Mouse (Mus musculus): Measurements from ENCODE around the gene Shank1. TPM values are rescaled to one million over a fixed set of nuclear protein-coding genes. Genes with fewer than 3 reads are reported as not detected.

The Shank1 gene
- polyA plus RNA-seq (2015; fragmentation: Nextera tagmentation; extraction: Ambion mirVana): 1.6 and 2.5 TPM in 2 replicates

GRCm38 (mm10) chr7:44309475-44310284 is at the start of gene Shank1:
Shank1 (plus strand) TSS chr7:44310253.
- H3K36me3 ChIP-seq: no peaks in the 10 kb centered on the region
- no peak for ATAC-seq (replicated peaks; ENCODE audit: low FRiP score)
- 26% methylated on average over 12 of the region's 22 CpGs for WGBS
- H3K9ac ChIP-seq: peak within 1 kb of the TSS; percentile 54
- H3K4me1 ChIP-seq: peaks cover 54% of the 10 kb centered on the region
- no peaks in the 10 kb centered on the region for H3K9me3 ChIP-seq (replicated peaks)
- H3K4me3 ChIP-seq (replicated peaks): peak within 1 kb of the TSS; percentile 49
- H3K4me2 ChIP-seq: peak within 1 kb of the TSS; percentile 95
- H3K27me3 ChIP-seq: peaks cover 44% of the 10 kb centered on the region
- peak within 1 kb of the TSS; percentile 51 for H3K27ac ChIP-seq

DNA sequence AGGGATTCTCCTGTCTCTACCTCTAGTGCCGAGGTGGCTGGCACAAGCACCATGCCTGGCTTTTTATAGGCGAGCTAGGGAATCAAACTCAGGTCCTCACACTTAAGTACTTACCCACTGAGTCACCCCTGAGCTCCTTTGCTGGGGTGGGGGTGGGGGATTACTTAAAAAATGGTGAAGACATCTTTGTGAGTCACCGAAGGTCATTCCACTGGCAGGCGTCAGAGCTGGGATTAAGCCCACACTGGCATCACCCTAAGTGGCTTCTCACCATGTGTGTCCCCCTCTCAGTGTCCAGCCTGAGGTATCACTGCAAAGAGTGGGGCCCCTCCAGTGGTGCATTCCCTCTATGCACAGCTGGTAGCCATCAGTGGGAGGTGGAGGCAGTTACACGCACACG is 49.6 kb upstream of the Shank1 start:
- H3K36me3 ChIP-seq: no peaks in the 10 kb centered on the region
- H3K27me3 ChIP-seq: peaks cover 21% of the 10 kb centered on the region
- no peak overlapping the region for H3K9ac ChIP-seq
- no peak for ATAC-seq (replicated peaks; ENCODE audit: low FRiP score)
- H3K4me1 ChIP-seq: peaks cover 6% of the 10 kb centered on the region
- no peak overlapping the region for H3K4me2 ChIP-seq
- no peaks in the 10 kb centered on the region for H3K9me3 ChIP-seq (replicated peaks)
- H3K4me3 ChIP-seq (replicated peaks): no peak overlapping the region
- WGBS: 75% methylated on average over 6 of the region's 6 CpGs
- H3K27ac ChIP-seq: no peak overlapping the region

GRCm38 (mm10) chr7:44261147-44261546 is 48.9 kb upstream of the Shank1 start, which contains the start of gene Gm15517:
Gm15517 (plus strand) TSS chr7:44261447.
- no peak within 1 kb of the TSS for H3K27ac ChIP-seq
- no peaks in the 10 kb centered on the region for H3K36me3 ChIP-seq
- peaks cover 6% of the 10 kb centered on the region for H3K4me1 ChIP-seq
- H3K4me3 ChIP-seq (replicated peaks): no peak within 1 kb of the TSS
- H3K4me2 ChIP-seq: no peak within 1 kb of the TSS
- peaks cover 24% of the 10 kb centered on the region for H3K27me3 ChIP-seq
- 54% methylated on average over 5 of the region's 5 CpGs for WGBS
- no peaks in the 10 kb centered on the region for H3K9me3 ChIP-seq (replicated peaks)
- no peak within 1 kb of the TSS for H3K9ac ChIP-seq
- no peak for ATAC-seq (replicated peaks; ENCODE audit: low FRiP score)

DNA sequence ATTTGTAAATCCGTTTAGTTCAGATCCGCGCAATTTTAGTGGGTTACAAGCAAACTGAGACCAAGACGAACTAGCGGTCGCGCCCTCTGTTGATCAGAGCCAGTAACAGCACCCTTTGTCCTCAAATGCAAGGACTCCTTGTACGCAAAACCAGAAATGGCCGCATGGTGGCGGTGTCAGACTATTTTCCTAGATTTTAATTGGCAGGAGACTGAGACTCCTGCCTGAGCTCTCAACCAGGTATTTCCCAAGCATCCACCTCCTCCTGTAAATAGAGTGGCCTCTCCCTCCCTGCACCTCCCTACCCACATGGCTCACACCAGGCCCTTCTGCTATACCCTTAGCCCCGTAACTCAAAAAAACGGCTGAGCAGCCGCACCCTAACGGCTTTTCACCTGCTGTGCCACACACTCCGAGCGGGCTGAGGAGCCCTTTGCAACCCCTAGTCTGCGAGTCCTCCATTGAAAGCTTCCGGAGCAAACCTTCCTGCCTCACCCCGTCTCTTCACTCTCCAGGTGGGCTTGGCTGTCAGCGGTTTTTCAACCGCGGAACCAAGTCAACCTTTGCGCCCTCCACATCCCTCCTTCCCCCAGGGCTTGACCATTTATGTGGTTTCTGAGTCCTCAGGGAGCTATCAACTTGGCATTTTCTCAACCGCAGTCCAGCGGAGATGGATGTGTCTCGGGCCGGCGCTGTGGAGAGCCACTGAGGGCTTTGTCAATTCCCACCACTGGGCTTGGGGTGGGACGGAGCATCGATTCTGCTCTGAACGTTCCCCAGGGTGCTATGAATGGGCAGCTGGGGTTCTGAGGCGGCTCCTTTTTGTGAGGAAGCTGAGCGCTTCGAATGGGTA is 47.0 kb upstream of the Shank1 start:
- peaks cover 6% of the 10 kb centered on the region for H3K4me1 ChIP-seq
- ATAC-seq (replicated peaks; ENCODE audit: low FRiP score): peak; percentile 63
- H3K9ac ChIP-seq: 0 out of 2 replicates have a peak overlapping the region, but pooled peaks have one; percentile 5
- peak overlapping the region; percentile 59 for H3K4me2 ChIP-seq
- peaks cover 32% of the 10 kb centered on the region for H3K27me3 ChIP-seq
- H3K36me3 ChIP-seq: no peaks in the 10 kb centered on the region
- H3K4me3 ChIP-seq (replicated peaks): peak overlapping the region; percentile 28
- H3K27ac ChIP-seq: no peak overlapping the region
- no peaks in the 10 kb centered on the region for H3K9me3 ChIP-seq (replicated peaks)
- WGBS: 3% methylated on average over 34 of the region's 34 CpGs

DNA sequence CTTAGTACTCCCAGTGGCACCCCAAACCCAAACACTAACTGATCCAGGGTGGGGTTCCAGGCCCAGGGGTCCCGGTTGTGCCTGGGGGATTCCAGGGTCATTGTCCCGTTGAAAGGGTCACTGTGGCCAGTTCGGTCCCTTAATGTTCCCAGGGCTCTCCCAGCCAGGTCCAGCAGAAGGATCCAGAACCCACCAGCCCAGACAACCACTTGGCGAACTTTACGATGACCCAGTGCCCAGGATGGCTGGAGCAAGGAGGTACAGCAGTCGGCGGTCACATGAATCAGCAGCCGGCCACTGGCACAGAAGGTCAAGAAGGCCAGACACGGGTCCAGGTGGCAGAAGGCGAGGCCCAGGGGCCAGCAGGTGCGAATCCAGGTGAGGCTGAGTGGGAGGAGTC is 41.9 kb upstream of the Shank1 start:
- H3K4me3 ChIP-seq (replicated peaks): no peak overlapping the region
- WGBS: 75% methylated on average over 11 of the region's 11 CpGs
- no peaks in the 10 kb centered on the region for H3K36me3 ChIP-seq
- H3K27me3 ChIP-seq: peaks cover 30% of the 10 kb centered on the region
- peaks cover 3% of the 10 kb centered on the region for H3K4me1 ChIP-seq
- ATAC-seq (replicated peaks; ENCODE audit: low FRiP score): no peak
- H3K4me2 ChIP-seq: no peak overlapping the region
- H3K9me3 ChIP-seq (replicated peaks): no peaks in the 10 kb centered on the region
- no peak overlapping the region for H3K9ac ChIP-seq
- H3K27ac ChIP-seq: no peak overlapping the region

DNA sequence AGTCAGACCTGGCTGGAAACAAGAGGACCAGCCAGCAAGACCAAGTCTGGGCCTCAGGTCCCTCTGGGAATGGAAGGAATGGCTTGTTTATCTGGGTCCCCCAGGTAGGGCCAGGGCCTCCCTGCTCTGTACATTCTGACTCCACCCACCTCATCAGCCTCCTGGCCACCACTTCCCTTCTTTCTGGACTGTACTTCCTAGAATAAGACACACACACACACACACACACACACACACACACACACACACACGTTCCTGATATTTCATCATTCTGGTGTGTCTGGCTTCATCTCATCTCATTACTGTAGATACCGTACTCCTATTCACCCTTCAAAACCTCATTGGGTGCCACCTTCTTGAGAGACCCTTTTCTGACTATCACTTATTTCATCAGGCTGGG is 40.7 kb upstream of the Shank1 start:
- ATAC-seq (replicated peaks; ENCODE audit: low FRiP score): no peak
- no peak overlapping the region for H3K9ac ChIP-seq
- no peaks in the 10 kb centered on the region for H3K9me3 ChIP-seq (replicated peaks)
- H3K4me2 ChIP-seq: no peak overlapping the region
- no peaks in the 10 kb centered on the region for H3K36me3 ChIP-seq
- H3K4me1 ChIP-seq: no peaks in the 10 kb centered on the region
- 96% methylated on average over 2 of the region's 2 CpGs for WGBS
- no peak overlapping the region for H3K4me3 ChIP-seq (replicated peaks)
- H3K27ac ChIP-seq: no peak overlapping the region
- peaks cover 29% of the 10 kb centered on the region for H3K27me3 ChIP-seq

- WGBS: 77% methylated on average over 2 of the region's 2 CpGs
- Histone ChIP-seq H3K27me3 (peaks cover 32% of the 10 kb centered on the region), H3K9me3 (replicated peaks) (no peaks in the 10 kb centered on the region), H3K4me2 (no peak overlapping the region), H3K9ac (no peak overlapping the region), H3K36me3 (no peaks in the 10 kb centered on the region), H3K4me1 (no peaks in the 10 kb centered on the region), H3K4me3 (replicated peaks) (no peak overlapping the region), H3K27ac (no peak overlapping the region)
- ATAC-seq (replicated peaks; ENCODE audit: low FRiP score): no peak
These were observed 38.7 kb upstream of the Shank1 start for GRCm38 (mm10) chr7:44271309-44271708.

GRCm38 (mm10) chr7:44272546-44272945 is 37.5 kb upstream of the Shank1 start:
- 89% methylated on average over 7 of the region's 7 CpGs for WGBS
- no peaks in the 10 kb centered on the region for H3K4me1 ChIP-seq
- H3K9me3 ChIP-seq (replicated peaks): no peaks in the 10 kb centered on the region
- no peaks in the 10 kb centered on the region for H3K36me3 ChIP-seq
- no peak overlapping the region for H3K9ac ChIP-seq
- H3K4me2 ChIP-seq: no peak overlapping the region
- ATAC-seq (replicated peaks; ENCODE audit: low FRiP score): no peak
- H3K27me3 ChIP-seq: peaks cover 24% of the 10 kb centered on the region
- H3K4me3 ChIP-seq (replicated peaks): no peak overlapping the region
- H3K27ac ChIP-seq: no peak overlapping the region

GRCm38 (mm10) chr7:44273446-44273845 is 36.6 kb upstream of the Shank1 start:
- no peak overlapping the region for H3K9ac ChIP-seq
- no peaks in the 10 kb centered on the region for H3K36me3 ChIP-seq
- no peaks in the 10 kb centered on the region for H3K4me1 ChIP-seq
- no peak for ATAC-seq (replicated peaks; ENCODE audit: low FRiP score)
- 66% methylated on average over 7 of the region's 7 CpGs for WGBS
- H3K4me2 ChIP-seq: no peak overlapping the region
- H3K9me3 ChIP-seq (replicated peaks): no peaks in the 10 kb centered on the region
- H3K4me3 ChIP-seq (replicated peaks): no peak overlapping the region
- H3K27me3 ChIP-seq: peaks cover 24% of the 10 kb centered on the region
- H3K27ac ChIP-seq: no peak overlapping the region

- ATAC-seq (replicated peaks; ENCODE audit: low FRiP score): no peak
- no peak overlapping the region for H3K9ac ChIP-seq
These were observed 36.0 kb upstream of the Shank1 start for GRCm38 (mm10) chr7:44274096-44274495.

DNA sequence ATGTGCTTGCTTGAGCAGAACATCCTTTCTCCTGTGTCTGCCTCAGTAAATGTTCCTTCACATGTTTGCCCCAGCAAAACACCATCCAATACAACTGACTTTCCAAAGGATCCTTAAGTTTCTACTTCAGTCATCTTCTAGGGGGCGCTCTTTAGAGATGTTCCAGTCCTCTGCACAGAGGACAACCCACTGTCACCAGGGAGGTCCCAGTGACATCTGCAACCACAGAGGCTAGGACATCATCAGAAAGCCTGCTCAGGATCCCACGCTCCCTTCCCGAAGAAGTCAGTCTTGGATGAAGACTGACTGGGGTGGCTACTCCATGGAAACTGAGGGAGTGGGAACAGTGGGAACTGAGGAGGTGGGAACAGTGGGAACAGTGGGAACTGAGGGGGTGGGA is 34.5 kb upstream of the Shank1 start:
- no peak for ATAC-seq (replicated peaks; ENCODE audit: low FRiP score)
- Histone ChIP-seq H3K9ac (no peak overlapping the region), H3K27ac (no peak overlapping the region), H3K36me3 (no peaks in the 10 kb centered on the region), H3K4me2 (no peak overlapping the region), H3K9me3 (replicated peaks) (no peaks in the 10 kb centered on the region), H3K4me1 (no peaks in the 10 kb centered on the region), H3K4me3 (replicated peaks) (no peak overlapping the region), H3K27me3 (peaks cover 24% of the 10 kb centered on the region)
- 67% methylated on average over 3 of the region's 3 CpGs for WGBS

More at GRCm38 (mm10) chr7:44274096-44274495, 36.0 kb upstream of the Shank1 start:
- Histone ChIP-seq H3K9me3 (replicated peaks) (no peaks in the 10 kb centered on the region), H3K4me2 (no peak overlapping the region), H3K27ac (no peak overlapping the region), H3K4me1 (no peaks in the 10 kb centered on the region), H3K36me3 (no peaks in the 10 kb centered on the region), H3K4me3 (replicated peaks) (no peak overlapping the region), H3K27me3 (peaks cover 24% of the 10 kb centered on the region)
- WGBS: 30% methylated on average over 11 of the region's 11 CpGs

All from kidney, embryonic 15.5 days (tissue).